Mouse (Mus musculus) frontal cortex, postnatal 25 days (tissue): ENCODE results near the gene Pde10a.
A peak's percentile ranks its signal among the peaks of the same experiment; 100 is the strongest.

Experiments used
- DNase-seq, 2 experiments: peaks; one replicate each; pipeline ENCODE4 v3.0.0; 2022; ENCODE audit warnings: low spot score in 2 of 2

Pde10a gene

GRCm38 (mm10) chr17:8525225-8525721 is at the start of gene Pde10a:
Gene Pde10a (plus strand): TSS chr17:8525372.
- DNase-seq = no peak

GRCm38 (mm10) chr17:8478554-8478953 is 46.6 kb upstream of the Pde10a start:
- DNase-seq = no peak

- no peak for DNase-seq
Measured at GRCm38 (mm10) chr17:8479493-8480128, 45.6 kb upstream of the Pde10a start.

- DNase-seq = no peak
Measured at GRCm38 (mm10) chr17:8481797-8482196, 43.4 kb upstream of the Pde10a start.

GRCm38 (mm10) chr17:8482876-8483275 is 42.3 kb upstream of the Pde10a start:
- DNase-seq = no peak

GRCm38 (mm10) chr17:8484246-8484645 is 40.9 kb upstream of the Pde10a start:
- DNase-seq = no peak

GRCm38 (mm10) chr17:8485146-8485545 is 40.0 kb upstream of the Pde10a start:
- no peak for DNase-seq

GRCm38 (mm10) chr17:8487824-8488223 is 37.3 kb upstream of the Pde10a start:
- DNase-seq = peak; percentile 86 to 88

- DNase-seq = no peak
Measured at GRCm38 (mm10) chr17:8490971-8491370, 34.2 kb upstream of the Pde10a start.

- no peak for DNase-seq
Measured at GRCm38 (mm10) chr17:8493461-8493860, 31.7 kb upstream of the Pde10a start.

- no peak for DNase-seq
Measured at GRCm38 (mm10) chr17:8498151-8498550, 27.0 kb upstream of the Pde10a start.

- no peak for DNase-seq
Measured at GRCm38 (mm10) chr17:8498655-8499054, 26.5 kb upstream of the Pde10a start.

GRCm38 (mm10) chr17:8499564-8500117 is 25.5 kb upstream of the Pde10a start:
- DNase-seq = no peak

- DNase-seq = no peak
Measured at GRCm38 (mm10) chr17:8504381-8504780, 20.8 kb upstream of the Pde10a start.

- DNase-seq = peak; percentile 65 to 83
Measured at GRCm38 (mm10) chr17:8505669-8506426, 19.3 kb upstream of the Pde10a start.

- no peak for DNase-seq
Measured at GRCm38 (mm10) chr17:8506726-8507125, 18.4 kb upstream of the Pde10a start.

GRCm38 (mm10) chr17:8507654-8508053 is 17.5 kb upstream of the Pde10a start:
- DNase-seq = no peak

GRCm38 (mm10) chr17:8508305-8509141 is 16.6 kb upstream of the Pde10a start:
- peak in 1 of 2 experiments; percentile 52 for DNase-seq

- no peak for DNase-seq
Measured at GRCm38 (mm10) chr17:8516006-8516405, 9.2 kb upstream of the Pde10a start.

- DNase-seq = no peak
Measured at GRCm38 (mm10) chr17:8523986-8524385, 1.2 kb upstream of the Pde10a start.

GRCm38 (mm10) chr17:8524387-8525165 is 596 bp upstream of the Pde10a start:
- DNase-seq = peak; percentile 66 to 80
